Mouse (Mus musculus): ENCODE measurements around the gene Sema4a.

Gene Sema4a

DNA sequence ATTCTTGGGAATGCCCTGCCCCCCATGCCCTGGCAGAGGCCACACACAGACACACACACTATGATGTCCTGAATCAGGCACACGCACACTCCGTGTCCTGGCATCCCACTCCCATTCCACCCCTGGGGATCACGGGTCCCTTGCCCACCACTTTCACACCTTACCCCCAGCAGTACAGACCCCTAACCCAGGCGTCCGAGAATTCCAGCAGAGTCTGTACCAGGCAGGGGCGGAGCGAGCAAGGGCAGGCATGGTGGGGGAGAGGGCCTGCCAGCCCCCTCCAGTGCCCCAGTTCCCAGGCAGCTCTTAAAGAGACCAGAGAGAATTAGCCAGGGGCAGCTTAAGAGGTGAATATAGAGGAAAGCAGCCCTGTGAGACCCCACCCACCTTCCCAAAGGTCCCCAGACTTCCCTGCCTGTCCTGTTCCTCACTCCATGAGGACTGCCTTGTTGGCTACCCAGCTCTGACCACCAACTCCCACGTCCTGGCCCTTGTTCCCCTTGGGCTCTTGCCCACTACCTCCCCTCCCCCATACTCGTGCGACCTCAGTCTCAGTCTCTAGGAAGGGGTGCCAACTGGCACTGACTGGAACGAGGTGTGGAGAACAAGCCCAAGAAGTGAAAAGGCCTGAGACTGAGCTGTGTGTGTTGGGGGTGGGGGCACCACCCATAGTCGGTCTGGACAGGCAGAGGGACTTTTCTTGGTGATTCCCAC lies at the start of gene Sema4a:
TSS of gene Sema4a (minus strand) at position 200 of the 714 bp plus-strand sequence.
- DNase-seq (ENCODE audit: low spot score): no peak

DNA sequence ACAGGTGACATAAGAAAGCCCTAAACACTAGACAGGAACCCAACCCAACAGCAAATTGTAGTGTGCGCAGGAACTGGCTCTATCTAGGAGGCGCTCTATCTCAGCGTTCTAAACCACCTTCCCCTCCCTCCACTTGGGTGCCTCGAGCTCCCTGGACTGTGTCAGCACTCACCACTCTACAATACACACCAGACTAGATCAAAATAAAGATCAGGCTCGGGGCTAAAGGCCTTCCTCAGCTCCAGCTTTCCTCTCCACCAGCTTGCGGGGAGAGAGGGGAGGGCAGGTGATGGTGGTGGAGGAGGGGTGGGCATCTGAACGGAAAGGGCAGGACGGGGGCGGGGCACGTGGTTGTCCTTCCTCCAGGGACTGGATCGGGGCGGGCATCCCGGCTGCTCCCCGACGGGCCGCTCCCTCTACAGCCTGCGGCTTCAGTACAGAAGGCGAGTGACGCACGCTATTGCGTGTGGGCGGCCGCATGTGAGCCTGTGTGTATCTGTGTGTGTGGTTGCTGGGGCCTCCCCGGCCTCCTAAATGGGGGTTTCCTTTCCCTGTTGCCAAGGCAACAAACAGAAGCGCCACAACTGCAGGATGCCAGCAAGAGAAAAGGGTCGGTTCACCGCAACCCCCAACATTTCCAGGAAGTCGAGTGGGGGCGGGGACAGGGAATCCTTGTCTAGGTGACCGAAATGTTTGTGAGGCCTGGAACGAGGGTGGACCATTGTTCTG lies 48.9 kb upstream of the Sema4a start, which contains the start of gene Lmna:
TSS of gene Lmna (minus strand) at position 265 of the 729 bp plus-strand sequence.
- peak; percentile 86 for DNase-seq (ENCODE audit: low spot score)

DNA sequence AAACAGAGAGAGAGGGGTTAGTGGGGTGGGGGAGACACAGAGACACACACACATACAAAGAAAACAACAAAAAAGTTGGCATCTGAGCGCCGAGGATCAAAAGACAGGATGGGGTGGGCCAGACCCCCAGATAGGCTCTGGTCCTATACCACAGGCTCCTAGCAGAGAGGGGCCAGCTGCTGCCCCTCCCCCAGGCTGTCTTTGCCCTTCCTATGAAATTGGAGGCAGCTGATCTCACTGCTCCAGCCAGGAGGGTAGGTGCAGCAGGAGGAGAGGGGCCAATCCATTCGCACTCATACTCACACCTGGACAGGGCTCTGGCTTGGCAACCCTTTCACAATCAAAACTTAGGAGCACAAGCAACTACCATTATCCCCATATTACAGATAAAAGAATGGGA lies 48.3 kb upstream of the Sema4a start:
- no peak for DNase-seq (ENCODE audit: low spot score)

DNA sequence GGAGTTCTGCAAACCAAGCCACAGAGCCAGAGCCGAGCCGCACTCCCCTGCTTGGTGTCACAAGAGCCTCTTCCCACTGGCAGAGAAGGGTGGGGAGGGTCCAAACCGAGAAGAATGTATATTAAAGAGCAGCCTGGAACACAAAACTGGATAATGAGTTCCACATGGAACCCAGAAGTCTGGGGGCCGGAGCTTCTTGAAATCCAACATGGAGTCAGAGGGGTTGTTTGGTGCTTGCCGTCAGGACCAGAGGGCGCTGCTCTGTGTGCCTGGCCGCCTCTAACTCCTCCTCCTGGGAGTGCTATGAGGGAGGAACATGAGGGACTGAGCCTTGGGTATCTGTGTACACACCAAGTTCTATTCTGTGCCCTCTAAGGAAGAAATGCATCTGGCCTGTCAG lies 44.8 kb upstream of the Sema4a start:
- no peak for DNase-seq (ENCODE audit: low spot score)

DNA sequence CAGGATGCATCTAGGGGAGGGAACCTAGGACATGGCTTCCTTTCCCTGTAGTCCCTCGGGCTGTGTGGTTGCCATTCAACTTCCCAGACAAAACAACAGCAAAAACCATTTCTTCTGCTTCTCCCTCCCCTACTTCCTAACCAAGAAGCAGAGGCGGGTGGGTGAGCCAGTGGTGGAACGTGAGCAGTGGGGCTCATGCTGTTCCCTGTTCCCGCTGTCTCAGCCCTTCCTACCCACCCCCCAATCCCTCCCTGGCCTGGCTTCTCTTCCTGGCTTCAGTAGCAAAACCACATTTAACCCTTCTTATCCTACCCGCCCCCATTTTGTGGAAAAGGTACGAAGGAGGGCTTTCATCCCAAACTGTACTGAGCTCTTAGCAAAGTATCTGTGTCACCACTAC lies 44.1 kb upstream of the Sema4a start:
- no peak for DNase-seq (ENCODE audit: low spot score)

DNA sequence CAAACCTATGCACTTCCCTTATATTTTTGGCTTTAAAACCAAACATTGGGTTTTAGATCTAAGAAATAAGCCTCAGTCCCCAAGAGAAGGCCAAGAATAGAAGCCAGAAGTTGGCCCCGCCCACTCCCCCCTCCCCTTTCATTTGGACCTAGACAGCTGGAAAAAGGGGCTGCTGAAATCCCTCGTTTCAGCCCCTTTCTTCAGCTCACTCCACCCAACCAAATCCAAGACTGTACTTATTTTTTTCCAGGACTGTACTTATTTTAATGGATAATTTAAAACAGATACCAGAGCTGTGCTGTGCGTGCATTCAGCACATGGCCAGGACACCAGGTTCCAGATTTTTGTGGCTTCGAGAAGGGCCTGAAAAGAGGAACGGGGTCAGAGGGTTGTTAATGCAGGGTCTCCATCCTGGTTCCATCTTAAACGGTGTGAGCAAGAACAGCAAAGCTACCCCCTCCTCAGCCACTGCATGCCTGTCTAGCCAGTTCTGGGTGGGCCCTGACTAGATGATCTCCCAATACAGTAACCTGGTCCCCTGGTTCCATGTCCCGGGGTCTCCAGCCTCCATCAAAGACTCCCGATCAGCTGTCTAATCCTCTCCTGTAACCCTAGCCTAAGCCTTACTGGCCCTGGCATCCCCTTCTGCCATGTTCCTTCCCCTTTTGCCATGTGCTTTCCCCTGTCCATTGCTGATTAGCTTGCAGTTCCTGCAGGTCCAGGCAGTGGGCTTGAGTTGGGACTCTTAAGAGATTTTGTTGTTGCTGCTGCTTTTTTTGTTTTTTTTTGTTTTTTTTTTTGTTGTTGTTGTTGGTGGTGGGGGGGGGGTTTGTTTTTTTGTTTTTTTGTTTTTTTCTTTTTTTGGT lies 43.1 kb upstream of the Sema4a start:
- DNase-seq (ENCODE audit: low spot score): no peak

DNA sequence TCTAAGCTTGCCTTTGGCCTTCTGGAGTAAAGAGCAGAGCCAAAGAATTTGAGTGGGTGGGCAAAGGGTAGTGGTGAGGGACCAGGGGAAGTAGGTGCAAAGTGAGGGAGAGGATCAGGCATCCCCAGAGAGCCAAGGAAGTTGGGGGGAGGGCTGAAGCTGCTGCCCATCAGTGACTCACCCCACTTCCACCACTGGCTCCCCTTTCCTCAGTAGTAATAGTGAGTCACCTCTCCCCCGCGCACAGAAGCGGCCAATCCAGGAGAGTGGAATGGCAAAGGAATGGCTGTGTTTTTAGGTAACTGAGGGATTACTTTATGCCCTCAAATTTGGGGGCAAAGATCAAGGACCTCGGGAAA lies 42.5 kb upstream of the Sema4a start:
- no peak for DNase-seq (ENCODE audit: low spot score)

DNA sequence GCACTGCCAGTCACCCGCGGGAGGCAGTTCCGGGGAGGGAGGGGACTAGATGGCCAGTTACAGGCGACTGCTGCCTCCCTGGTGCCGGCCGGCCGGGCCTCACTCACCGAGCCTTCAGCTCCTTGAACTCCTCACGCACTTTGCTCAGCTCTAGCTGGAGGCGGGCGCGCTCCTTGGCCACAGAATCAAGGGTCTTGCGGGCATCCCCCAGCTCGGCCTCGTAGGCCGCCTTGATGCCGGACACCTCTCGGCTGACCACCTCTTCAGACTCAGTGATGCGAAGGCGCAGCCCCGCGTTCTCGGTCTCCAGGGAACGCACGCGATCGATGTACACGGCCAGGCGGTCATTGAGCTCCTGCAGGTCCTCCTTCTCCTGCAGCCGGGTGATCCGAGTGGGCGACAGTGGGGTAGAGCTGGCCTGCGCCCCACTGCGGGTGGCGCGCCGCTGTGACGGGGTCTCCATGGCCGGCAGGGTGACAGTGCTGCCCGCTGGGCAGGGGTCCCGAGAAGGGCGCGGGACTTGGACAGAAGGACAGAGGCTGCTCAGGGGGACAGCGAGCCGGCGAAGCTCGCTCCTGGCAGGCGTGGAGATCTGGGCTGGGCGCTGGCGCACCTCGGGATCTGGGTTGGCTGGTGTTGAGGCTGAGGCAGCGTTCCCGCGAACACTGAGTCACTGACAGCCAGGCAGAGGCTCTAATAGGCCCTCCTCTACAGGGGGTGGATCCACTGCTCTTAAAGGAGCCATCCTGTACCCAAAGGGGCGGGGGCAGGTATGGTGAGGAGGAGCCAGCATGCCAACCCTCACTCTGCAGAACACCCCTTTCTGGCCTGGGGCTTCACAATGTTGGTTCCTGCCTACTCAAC lies 41.9 kb upstream of the Sema4a start:
- peak; percentile 89 for DNase-seq (ENCODE audit: low spot score)

DNA sequence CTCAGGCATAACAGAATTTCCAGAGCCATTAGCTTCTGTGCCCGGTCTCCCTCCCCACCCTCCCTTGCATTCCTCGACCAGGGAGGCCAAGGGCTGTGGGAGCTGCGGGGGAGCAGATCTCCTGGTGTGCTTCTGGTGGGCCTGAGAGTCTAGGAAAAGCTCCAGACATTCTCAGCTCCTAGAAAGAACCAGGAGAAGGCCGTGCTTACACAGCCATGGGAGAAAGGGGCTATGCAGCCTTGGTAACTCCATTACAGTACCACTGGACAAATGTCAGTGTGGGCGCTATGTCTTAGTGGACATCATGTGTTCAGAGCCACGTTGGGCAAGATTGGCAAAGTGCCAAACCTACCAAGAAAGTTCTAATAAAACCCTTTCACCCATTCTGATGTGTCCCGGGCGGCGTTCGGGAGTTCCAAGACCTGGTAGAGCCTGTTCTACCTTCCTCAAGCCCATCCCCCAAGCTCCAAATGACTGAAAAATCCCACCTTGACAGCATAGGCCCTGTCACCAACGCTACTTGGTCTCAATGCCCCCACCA lies 41.1 kb upstream of the Sema4a start:
- DNase-seq (ENCODE audit: low spot score): no peak

DNA sequence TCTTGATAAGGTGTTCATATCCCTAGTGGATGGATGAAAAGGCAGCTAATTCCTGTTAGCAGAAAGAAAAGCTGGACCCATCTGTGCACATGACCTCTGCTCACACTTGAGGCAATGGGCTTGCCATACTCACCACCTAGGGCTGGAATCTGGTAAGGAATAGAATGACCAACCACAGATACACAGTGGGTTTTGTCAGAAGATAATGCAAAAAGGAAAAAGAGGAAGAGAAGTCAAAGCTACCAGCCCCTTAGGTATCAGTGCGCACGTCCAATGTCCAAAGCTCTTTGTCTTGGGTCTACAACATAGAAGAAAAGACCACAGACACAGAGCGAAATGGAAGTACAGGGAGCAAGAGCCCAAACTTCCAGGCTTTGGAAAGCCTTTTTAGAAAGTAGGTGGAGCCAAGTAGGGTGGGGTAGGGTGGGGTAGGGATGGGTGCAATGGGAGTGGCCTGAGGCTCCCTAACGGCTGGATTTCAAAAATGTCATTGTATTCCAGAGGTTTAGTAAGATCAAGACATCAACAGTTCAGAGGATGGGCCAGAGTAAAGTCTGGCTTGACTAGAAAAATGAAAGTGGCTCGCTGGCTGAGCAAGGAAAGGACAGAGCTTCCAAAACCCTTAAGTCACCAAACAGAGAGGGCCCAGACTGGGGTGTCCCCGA lies 40.5 kb upstream of the Sema4a start:
- no peak for DNase-seq (ENCODE audit: low spot score)

DNA sequence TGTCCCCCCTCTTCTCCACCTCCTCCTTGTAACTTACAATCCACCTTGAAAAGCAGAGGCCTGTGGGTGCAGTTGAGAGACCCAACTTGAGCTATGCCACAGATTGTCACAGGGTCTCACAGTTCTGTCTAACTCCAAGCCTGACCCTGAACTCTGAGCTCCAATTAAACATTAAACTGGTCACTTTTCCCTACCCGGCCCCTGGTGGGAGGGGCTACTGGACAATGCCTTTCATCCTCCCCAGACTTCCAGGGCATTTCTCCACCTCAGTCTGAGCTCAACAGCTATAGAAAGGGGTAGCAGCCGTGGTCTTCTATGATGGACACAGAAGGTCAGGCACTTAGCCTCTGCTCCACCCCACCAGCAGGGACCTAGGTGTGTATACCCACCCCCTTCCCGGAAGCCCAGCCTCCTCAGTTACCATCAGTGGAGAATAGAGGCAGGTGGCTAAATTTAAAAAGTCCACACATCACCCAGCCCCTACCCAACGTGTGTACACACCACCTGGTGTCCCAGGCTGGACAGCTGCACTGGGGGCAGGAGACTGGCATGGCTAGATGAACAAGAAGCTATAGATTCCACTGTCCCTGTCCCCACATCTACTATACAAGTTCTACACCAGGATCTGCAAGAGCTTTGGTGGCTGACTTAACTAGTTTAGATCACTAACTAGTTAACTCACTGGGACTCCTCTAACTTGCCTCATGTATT lies 39.8 kb upstream of the Sema4a start:
- DNase-seq (ENCODE audit: low spot score): no peak

DNA sequence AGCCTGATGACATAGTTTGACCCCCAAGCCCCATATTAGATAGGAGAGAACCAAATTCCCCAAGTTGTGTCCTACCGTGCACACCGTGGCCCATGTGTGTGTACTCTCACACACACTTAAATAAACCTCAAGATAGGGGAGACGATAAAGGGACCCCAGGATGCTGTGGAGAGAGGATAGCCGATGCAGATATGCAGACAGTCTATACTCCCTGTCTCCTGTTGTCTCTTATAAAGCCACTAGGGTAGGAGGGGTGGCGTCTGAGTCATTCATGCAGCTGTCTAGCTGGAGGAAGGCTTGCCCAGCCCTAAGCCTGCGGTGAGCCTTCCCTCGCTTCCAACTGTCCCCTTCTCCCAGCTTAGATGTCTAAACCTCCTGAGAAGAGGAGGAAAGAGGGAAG lies 39.1 kb upstream of the Sema4a start:
- no peak for DNase-seq (ENCODE audit: low spot score)

DNA sequence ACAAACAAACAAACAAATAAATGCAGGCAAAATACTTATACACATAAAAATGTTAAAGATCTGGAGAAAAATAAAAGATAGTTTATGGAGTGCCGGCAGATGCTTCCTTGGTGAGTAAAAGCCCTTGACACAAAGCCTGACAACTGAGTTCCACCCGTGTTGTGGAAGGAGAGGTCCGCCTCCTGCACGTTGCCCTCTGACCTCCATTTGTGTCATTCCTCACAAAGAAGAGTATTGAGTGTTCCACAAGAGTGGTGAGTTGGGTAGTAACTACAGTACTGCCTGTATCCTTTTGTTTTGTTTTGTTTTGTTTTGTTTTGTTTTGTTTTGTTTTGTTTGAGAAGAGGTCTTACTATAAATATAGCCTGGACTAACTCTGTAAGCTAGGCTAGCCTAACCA lies 38.6 kb upstream of the Sema4a start:
- DNase-seq (ENCODE audit: low spot score): no peak

DNA sequence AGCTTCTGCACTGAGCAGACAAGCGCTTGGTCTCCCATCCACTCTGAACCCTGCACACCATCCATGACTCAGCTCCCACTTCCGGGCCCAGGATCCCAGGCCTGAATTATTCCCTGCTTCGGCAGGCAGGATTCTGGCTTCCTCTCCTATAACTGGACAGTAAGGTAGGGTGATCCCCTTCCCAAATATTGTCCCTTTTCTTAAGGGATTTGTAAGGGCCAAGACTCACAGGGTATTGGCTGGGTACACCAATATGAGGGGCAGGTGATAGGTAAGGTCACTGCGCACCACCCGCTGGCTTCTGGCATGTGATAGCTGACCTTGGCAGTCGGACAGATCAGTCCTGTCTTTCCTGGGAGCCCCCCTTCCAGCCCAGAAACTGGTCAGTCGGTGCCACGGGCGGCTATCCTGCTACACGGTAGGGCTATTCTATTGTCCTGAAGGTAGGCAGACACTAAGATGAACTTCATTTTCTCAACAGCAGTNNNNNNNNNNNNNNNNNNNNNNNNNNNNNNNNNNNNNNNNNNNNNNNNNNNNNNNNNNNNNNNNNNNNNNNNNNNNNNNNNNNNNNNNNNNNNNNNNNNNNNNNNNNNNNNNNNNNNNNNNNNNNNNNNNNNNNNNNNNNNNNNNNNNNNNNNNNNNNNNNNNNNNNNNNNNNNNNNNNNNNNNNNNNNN lies 34.9 kb upstream of the Sema4a start:
- no peak for DNase-seq (ENCODE audit: low spot score)

DNA sequence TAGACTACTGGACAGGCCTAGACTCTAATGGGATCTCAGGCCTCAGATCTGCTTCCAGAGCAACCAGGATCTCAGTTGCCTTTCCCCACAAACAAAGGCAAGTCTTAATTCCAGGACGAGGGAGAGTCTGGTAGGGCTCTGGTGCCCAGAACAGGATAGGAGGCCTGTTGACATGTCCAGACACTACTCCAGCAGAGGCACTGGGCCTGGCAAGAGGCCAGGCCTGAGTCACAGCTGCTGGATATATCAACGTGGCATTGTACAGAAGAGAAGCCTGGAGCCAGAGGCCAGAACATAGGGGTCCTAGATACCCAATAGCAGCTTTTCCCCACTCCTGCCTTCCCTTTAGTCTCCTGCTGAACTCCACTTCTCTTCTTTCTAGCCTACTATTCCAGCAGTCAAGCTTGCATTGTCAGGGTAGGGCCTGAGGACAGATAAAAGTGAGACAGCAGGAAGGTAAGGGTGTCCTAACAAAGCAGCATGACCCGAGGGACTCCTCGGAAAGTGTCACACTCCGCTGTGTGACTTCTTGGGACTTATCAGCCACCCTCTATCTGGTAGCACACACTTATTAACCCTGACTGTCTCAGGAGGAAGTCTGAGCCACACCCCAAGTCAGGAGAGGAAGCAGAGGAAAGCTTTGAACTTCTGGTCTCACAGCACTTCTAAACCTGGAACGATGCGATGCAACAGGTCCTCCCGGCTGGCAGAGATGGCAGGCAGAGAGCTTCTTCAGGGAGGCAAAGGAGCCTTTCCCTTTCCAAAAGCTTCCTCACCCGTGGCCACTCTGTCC lies 34.0 kb upstream of the Sema4a start:
- DNase-seq (ENCODE audit: low spot score): no peak

DNA sequence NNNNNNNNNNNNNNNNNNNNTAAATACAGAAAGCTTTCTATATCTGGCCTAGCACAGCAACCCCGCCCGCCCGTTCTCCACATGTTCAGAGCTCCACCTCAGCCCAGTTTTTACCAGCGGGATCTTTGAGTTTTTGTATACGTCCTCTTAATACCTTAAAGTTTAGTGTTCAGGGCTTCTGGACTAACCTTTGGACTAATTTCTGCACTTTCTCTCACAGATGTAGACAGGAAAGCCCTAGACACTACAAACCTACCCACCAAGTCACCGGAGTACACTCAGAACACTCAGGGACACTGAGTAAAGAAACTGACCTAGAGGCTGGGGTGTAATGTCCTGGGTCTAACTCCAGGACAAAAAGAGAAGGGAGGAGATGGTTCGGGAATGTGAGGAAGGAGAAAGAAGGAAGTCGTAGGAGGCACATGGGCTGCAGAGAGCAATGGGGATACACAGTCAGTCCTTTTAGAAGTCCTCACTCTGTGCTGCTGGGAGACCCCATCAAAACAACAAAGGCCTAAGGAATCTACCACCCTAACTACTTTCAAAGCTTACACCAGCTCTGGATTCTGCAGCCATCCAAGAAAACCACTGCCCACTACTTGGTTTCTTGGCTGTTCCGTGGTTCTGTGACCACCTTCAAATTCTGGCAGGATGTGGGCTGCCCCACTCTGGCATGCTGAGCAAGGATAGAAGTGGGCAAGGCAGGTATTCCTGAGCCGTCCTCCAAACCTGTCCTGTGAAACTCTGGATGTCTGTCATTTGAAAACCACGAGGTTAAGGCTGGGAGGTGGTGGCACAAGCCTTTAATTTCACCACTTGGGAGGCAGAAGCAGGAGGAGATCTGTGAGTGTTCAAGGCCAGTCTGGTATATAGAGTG lies 33.0 kb upstream of the Sema4a start:
- DNase-seq (ENCODE audit: low spot score): no peak

DNA sequence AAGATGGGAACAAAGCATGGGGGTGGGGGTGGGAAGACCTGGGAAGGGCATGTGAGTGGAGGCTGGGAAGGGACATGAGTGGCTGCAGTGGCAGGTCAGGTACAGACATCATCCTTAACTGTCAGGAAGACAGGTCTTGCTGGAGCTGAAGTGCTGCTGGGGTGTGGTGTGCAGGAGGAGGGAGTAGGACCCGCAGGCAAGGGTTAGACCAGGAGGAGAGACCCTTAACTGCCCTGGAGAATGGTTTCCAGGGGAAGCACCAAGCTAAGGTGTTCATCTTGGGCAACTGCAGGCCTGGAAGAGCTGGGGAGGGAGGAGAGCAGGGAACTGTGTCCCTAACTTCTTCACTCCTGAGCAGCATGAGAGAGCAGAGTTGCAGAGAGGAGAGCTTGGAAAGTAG lies 26.4 kb upstream of the Sema4a start:
- DNase-seq (ENCODE audit: low spot score): no peak

DNA sequence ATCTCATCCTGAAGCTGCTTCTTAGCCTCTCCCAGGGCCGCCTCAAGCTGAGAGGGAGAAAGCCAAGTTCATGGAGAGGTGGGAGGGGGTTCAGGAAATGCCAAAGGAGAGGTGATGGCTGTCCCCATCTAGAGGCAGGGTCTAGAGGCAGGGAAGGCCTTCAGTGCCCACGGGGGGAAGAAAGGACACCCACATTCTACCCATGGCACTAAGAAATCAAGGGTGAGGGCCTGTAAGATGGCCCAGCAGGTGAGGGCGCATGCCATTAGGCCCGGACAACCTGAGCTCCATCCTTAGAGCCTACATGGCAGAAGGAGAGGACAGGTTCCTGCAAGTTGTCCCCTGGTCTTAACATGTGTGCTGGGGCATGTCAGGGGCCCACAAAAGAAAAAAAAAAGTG lies 25.9 kb upstream of the Sema4a start:
- no peak for DNase-seq (ENCODE audit: low spot score)

All from ovary, postnatal 14 days (tissue).